Mouse (Mus musculus): ENCODE data around the gene Tuba1c.

- TF ChIP-seq CTCF (IDR thresholded peaks at IDR 0.05; ENCODE audit: low read depth) (no peak), EP300 (IDR thresholded peaks at IDR 0.05; ENCODE audit: low read depth) (no peak)
Observed at GRCm38 (mm10) chr15:98997938-98998774, 31.5 kb upstream of the Tuba1c start.

All from heart, postnatal 0 days (tissue).